Mouse (Mus musculus): ENCODE data around the gene 6030458C11Rik. TPM values are rescaled to one million over a fixed set of nuclear protein-coding genes. Genes with fewer than 3 reads are reported as not detected.
A peak's percentile ranks its signal among the peaks of the same experiment; 100 is the strongest.

Gene 6030458C11Rik
- total and polyA plus RNA-seq, 2 experiments from 2014 or later = 9.5 to 16.1 TPM

DNA sequence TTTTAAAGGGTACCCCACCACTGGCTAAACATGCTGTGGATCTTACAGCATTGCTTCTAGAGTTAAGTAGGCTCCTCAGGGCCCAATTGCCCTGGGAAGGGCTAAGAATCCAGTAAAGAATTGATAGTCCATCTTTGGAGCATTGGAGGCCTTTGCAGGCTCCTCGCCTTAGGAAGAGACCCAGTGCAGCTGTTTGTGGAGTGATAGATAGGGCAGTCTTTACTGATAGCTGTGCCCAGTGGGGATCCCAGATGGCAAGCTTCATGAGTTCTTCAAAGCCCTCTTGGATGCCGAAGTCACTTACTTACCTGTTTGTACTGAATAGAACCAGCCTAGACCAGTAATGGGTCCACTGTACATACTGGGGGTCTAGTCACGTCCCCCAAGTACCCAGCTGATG is 34.2 kb upstream of the 6030458C11Rik start:
- 91% methylated on average over 3 of the region's 3 CpGs for WGBS
- Histone ChIP-seq H3K27me3 (ENCODE audit: control insufficient read depth, insufficient read depth, low read length) (no peaks in the 10 kb centered on the region), H3K27ac (ENCODE audit: low read depth) (no peak overlapping the region), H3K36me3 (replicated peaks; ENCODE audit: control insufficient read depth, insufficient read depth, low read length) (peaks cover 70% of the 10 kb centered on the region), H3K9ac (replicated peaks; ENCODE audit: low read depth, low read length) (no peak overlapping the region), H3K9me3 (replicated peaks; ENCODE audit: control insufficient read depth, low read length) (no peaks in the 10 kb centered on the region), H3K4me3 (ENCODE audit: low read depth, low read length) (no peak overlapping the region), H3K4me1 (ENCODE audit: control insufficient read depth, insufficient read depth) (no peaks in the 10 kb centered on the region; the same call in 1 of the 2 replicates), H3K4me2 (ENCODE audit: low read depth, low read length) (no peak overlapping the region)
- ATAC-seq (ENCODE audit: insufficient read depth, low read depth) (no peak), DNase-seq (ENCODE audit: low spot score) (no peak)
- TF ChIP-seq CTCF (IDR thresholded peaks at IDR 0.05; ENCODE audit: low read depth) (no peak), EP300 (IDR thresholded peaks at IDR 0.05; ENCODE audit: low read depth) (no peak)

DNA sequence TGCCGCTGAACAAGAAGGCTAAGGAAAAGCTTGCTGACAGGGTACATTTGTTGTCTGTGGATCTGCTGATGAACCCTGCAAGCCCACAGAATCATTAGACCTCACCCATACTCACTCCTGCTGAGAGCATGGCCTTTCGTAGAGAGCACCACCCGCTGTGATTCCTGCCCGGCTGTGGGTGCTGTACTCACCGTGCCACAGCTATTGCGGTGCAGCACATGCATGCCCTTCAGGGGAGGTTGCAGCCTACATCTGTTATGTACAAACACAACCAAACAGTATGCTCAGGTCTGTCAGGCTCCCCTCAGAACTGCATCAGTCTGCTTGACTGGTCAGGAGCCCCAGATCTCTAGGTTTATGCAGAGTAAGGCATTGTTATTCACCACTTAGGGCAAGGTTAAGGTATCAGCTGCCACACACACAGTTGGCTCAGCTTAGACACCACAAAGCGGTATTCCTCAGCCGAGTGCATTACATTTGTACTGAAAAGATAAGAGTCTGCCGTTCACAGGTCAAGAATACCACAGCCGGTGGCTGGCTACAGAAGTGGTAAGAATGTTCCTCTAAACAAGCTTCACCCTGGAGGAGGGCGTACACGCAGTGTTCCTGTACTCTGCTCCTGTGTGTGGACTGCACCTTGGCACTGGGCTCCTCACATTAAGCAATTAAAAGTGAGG is 33.5 kb upstream of the 6030458C11Rik start:
- Histone ChIP-seq H3K4me2 (ENCODE audit: low read depth, low read length) (no peak overlapping the region), H3K9me3 (replicated peaks; ENCODE audit: control insufficient read depth, low read length) (no peaks in the 10 kb centered on the region), H3K27me3 (ENCODE audit: control insufficient read depth, insufficient read depth, low read length) (no peaks in the 10 kb centered on the region), H3K9ac (replicated peaks; ENCODE audit: low read depth, low read length) (no peak overlapping the region), H3K27ac (ENCODE audit: low read depth) (peak overlapping the region; percentile 51), H3K36me3 (replicated peaks; ENCODE audit: control insufficient read depth, insufficient read depth, low read length) (peaks cover 74% of the 10 kb centered on the region), H3K4me1 (ENCODE audit: control insufficient read depth, insufficient read depth) (no peaks in the 10 kb centered on the region; the same call in 1 of the 2 replicates), H3K4me3 (ENCODE audit: low read depth, low read length) (no peak overlapping the region)
- 47% methylated on average over 12 of the region's 12 CpGs for WGBS
- TF ChIP-seq CTCF (IDR thresholded peaks at IDR 0.05; ENCODE audit: low read depth) (no peak), EP300 (IDR thresholded peaks at IDR 0.05; ENCODE audit: low read depth) (no peak)
- DNase-seq (ENCODE audit: low spot score) = peak; percentile 38
- peak; percentile 74 for ATAC-seq (ENCODE audit: insufficient read depth, low read depth)

DNA sequence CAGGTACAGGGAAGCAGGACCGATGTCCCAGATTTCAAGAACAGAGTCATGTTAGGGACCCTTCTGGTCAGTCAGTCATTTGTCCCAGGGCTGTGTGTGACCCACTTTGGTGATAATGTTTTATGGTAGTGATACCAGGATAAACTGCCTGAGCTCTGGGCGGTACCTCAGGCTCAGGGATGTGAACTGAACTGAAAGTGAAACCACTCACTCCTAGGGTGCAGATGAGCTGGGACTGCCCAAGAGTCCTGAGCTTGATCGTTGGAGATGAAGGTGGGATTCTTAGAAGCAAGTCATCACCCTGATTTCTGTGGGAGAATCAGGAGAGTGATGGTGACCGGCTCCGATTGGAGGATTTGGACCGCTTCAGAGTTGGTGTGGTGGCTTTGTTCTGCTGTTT is 32.3 kb upstream of the 6030458C11Rik start:
- TF ChIP-seq CTCF (IDR thresholded peaks at IDR 0.05; ENCODE audit: low read depth) = no peak
- TF ChIP-seq EP300 (IDR thresholded peaks at IDR 0.05; ENCODE audit: low read depth) = no peak
- H3K27ac ChIP-seq (ENCODE audit: low read depth) = no peak overlapping the region

DNA sequence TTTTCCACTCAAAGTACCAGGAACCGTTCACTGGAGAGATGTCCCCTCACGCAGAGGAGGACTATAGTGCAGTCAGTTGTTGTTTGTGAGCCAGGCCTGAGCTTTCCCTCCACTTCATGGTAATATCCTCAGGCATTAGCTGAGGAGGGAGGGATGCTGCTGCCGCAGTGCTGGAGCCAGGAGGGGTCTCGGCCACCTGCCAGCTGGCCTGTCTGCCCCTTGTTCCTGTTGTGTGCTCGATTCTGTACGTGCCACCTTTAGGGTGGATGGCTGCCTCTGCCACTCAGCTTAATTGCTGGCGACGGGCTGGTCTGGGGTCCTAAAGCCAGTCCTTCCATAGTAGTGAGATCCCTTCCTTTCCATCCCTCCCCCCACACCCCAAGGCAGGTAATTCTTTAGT is 29.0 kb upstream of the 6030458C11Rik start:
- H3K9ac ChIP-seq (replicated peaks; ENCODE audit: low read depth, low read length) = no peak overlapping the region
- no peak overlapping the region for H3K4me3 ChIP-seq (ENCODE audit: low read depth, low read length)
- no peak for DNase-seq (ENCODE audit: low spot score)
- no peaks in the 10 kb centered on the region; the same call in 1 of the 2 replicates for H3K4me1 ChIP-seq (ENCODE audit: control insufficient read depth, insufficient read depth)
- no peak overlapping the region for H3K4me2 ChIP-seq (ENCODE audit: low read depth, low read length)
- H3K36me3 ChIP-seq (replicated peaks; ENCODE audit: control insufficient read depth, insufficient read depth, low read length) = peaks cover 72% of the 10 kb centered on the region
- TF ChIP-seq EP300 (IDR thresholded peaks at IDR 0.05; ENCODE audit: low read depth) (no peak), CTCF (IDR thresholded peaks at IDR 0.05; ENCODE audit: low read depth) (no peak)
- no peak for ATAC-seq (ENCODE audit: insufficient read depth, low read depth)
- H3K9me3 ChIP-seq (replicated peaks; ENCODE audit: control insufficient read depth, low read length) = no peaks in the 10 kb centered on the region
- no peaks in the 10 kb centered on the region for H3K27me3 ChIP-seq (ENCODE audit: control insufficient read depth, insufficient read depth, low read length)
- WGBS = 91% methylated on average over 8 of the region's 8 CpGs
- no peak overlapping the region for H3K27ac ChIP-seq (ENCODE audit: low read depth)

More for the DNA sequence above, 32.3 kb upstream of the 6030458C11Rik start:
- Histone ChIP-seq H3K27me3 (ENCODE audit: control insufficient read depth, insufficient read depth, low read length) (no peaks in the 10 kb centered on the region), H3K4me2 (ENCODE audit: low read depth, low read length) (no peak overlapping the region), H3K9me3 (replicated peaks; ENCODE audit: control insufficient read depth, low read length) (no peaks in the 10 kb centered on the region), H3K4me3 (ENCODE audit: low read depth, low read length) (no peak overlapping the region), H3K9ac (replicated peaks; ENCODE audit: low read depth, low read length) (no peak overlapping the region), H3K36me3 (replicated peaks; ENCODE audit: control insufficient read depth, insufficient read depth, low read length) (peaks cover 78% of the 10 kb centered on the region), H3K4me1 (ENCODE audit: control insufficient read depth, insufficient read depth) (no peaks in the 10 kb centered on the region; the same call in 1 of the 2 replicates)
- ATAC-seq (ENCODE audit: insufficient read depth, low read depth) (no peak), DNase-seq (ENCODE audit: low spot score) (no peak)
- 96% methylated on average over 6 of the region's 6 CpGs for WGBS

DNA sequence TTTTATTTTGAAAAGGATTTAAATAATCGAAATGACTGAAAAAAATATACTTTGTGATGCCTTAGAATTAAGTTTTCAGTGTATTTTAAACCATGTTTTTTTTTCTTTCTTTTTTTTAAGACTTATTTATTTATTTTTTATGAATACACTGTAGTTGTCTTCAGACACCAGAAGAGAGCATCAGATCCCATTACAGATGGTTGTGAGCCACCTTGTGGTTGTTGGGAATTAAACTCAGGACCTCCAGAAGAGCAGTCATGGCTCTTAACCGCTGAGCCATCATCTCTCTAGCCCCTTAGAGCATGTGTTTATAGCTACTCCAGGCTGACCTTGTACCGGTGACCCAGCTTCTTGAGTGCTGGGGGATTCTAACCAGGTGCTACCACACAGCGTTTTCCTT is 24.9 kb upstream of the 6030458C11Rik start:
- no peak overlapping the region for H3K27ac ChIP-seq (ENCODE audit: low read depth)
- 72% methylated on average over 4 of the region's 4 CpGs for WGBS
- DNase-seq (ENCODE audit: low spot score) (no peak), ATAC-seq (ENCODE audit: insufficient read depth, low read depth) (no peak)
- H3K4me1 ChIP-seq (ENCODE audit: control insufficient read depth, insufficient read depth) = no peaks in the 10 kb centered on the region
- peaks cover 79% of the 10 kb centered on the region for H3K36me3 ChIP-seq (replicated peaks; ENCODE audit: control insufficient read depth, insufficient read depth, low read length)
- no peak overlapping the region for H3K9ac ChIP-seq (replicated peaks; ENCODE audit: low read depth, low read length)
- no peaks in the 10 kb centered on the region for H3K9me3 ChIP-seq (replicated peaks; ENCODE audit: control insufficient read depth, low read length)
- H3K27me3 ChIP-seq (ENCODE audit: control insufficient read depth, insufficient read depth, low read length) = no peaks in the 10 kb centered on the region
- no peak overlapping the region for H3K4me3 ChIP-seq (ENCODE audit: low read depth, low read length)
- TF ChIP-seq EP300 (IDR thresholded peaks at IDR 0.05; ENCODE audit: low read depth) (no peak), CTCF (IDR thresholded peaks at IDR 0.05; ENCODE audit: low read depth) (peak; percentile 27)
- H3K4me2 ChIP-seq (ENCODE audit: low read depth, low read length) = no peak overlapping the region

All from heart, postnatal 0 days (tissue).